In genomic region chr10:83533258-83533909, GRCm38 (mm10) we compare ENCODE assay signal across 8 mouse cellular contexts. TPM values are rescaled to one million over a fixed set of nuclear protein-coding genes. Genes with fewer than 3 reads are reported as not detected.
DNase-seq lines count a peak whose midpoint lies in the region; ATAC-seq and TF ChIP-seq lines count a peak whose summit lies in the region.

No protein-coding gene starts in this region.

- H3K9ac ChIP-seq in forebrain, embryonic 11.5 days (ENCODE audit: low read length) = peak overlapping the region; percentile 71
- peak overlapping the region; percentile 78 for H3K9ac ChIP-seq in heart, embryonic 13.5 days
- no peak overlapping the region for H3K9ac ChIP-seq in liver, embryonic 13.5 days

- no peak for TF ChIP-seq POLR2A in bone marrow macrophage, adult 2 months (IDR thresholded peaks at IDR 0.05; ENCODE audit: borderline replicate concordance, low read depth, low read length)

- no peak for TF ChIP-seq CTCF in bone marrow macrophage, adult 2 months (IDR thresholded peaks at IDR 0.05; ENCODE audit: low read depth, low read length)

- no peaks in the 10 kb centered on the region for H3K36me3 ChIP-seq in forebrain, embryonic 11.5 days (ENCODE audit: control insufficient read depth, insufficient read depth, low read length)
- no peaks in the 10 kb centered on the region for H3K36me3 ChIP-seq in heart, embryonic 13.5 days
- no peaks in the 10 kb centered on the region for H3K36me3 ChIP-seq in liver, embryonic 13.5 days

- ATAC-seq in CD4-positive, CD25-positive, alpha-beta regulatory T cell, adult 4 months = peak; percentile 39
- ATAC-seq in forebrain, embryonic 11.5 days (replicated peaks; ENCODE audit: low FRiP score) = peak; percentile 47
- no peak for ATAC-seq in heart, embryonic 13.5 days (ENCODE audit: extremely low read depth, insufficient number of reproducible peaks, low FRiP score, low TSS enrichment)
- ATAC-seq in liver, embryonic 13.5 days (ENCODE audit: low read depth) = no peak

- H3K4me2 ChIP-seq in forebrain, embryonic 11.5 days (ENCODE audit: low read depth, low read length, severe bottlenecking) = peak overlapping the region; percentile 96
- peak overlapping the region; percentile 88 for H3K4me2 ChIP-seq in heart, embryonic 13.5 days
- H3K4me2 ChIP-seq in liver, embryonic 13.5 days = peak overlapping the region; percentile 64

- peaks cover 20% of the 10 kb centered on the region for H3K4me1 ChIP-seq in bone marrow macrophage, adult 2 months (ENCODE audit: control insufficient read depth, insufficient read depth, low read length)
- H3K4me1 ChIP-seq in forebrain, embryonic 11.5 days (replicated peaks; ENCODE audit: control insufficient read depth, insufficient read depth, low read length) = no peaks in the 10 kb centered on the region
- H3K4me1 ChIP-seq in heart, embryonic 13.5 days = peaks cover 20% of the 10 kb centered on the region
- peaks cover 4% of the 10 kb centered on the region; the same call in 1 of the 2 replicates for H3K4me1 ChIP-seq in liver, embryonic 13.5 days (replicated peaks)

- no peaks in the 10 kb centered on the region for H3K9me3 ChIP-seq in forebrain, embryonic 11.5 days (ENCODE audit: control insufficient read depth, low read length)
- no peaks in the 10 kb centered on the region for H3K9me3 ChIP-seq in heart, embryonic 13.5 days
- no peaks in the 10 kb centered on the region for H3K9me3 ChIP-seq in liver, embryonic 13.5 days (replicated peaks)

- no peaks in the 10 kb centered on the region for H3K27me3 ChIP-seq in forebrain, embryonic 11.5 days (ENCODE audit: control insufficient read depth, insufficient read depth, low read length)
- peaks cover 8% of the 10 kb centered on the region; the same call in 1 of the 2 replicates for H3K27me3 ChIP-seq in heart, embryonic 13.5 days (replicated peaks)
- peaks cover 43% of the 10 kb centered on the region for H3K27me3 ChIP-seq in liver, embryonic 13.5 days

- H3K4me3 ChIP-seq in bone marrow macrophage, adult 2 months (ENCODE audit: insufficient read depth, low read length) = peak overlapping the region; percentile 43
- H3K4me3 ChIP-seq in forebrain, embryonic 11.5 days (ENCODE audit: low read depth, low read length) = peak overlapping the region; percentile 50
- peak overlapping the region; percentile 57 for H3K4me3 ChIP-seq in heart, embryonic 13.5 days
- H3K4me3 ChIP-seq in liver, embryonic 13.5 days (replicated peaks) = peak overlapping the region; percentile 41

- H3K27ac ChIP-seq in bone marrow macrophage, adult 2 months (ENCODE audit: insufficient read depth, low read depth, low read length) = no peak overlapping the region
- H3K27ac ChIP-seq in forebrain, embryonic 11.5 days (ENCODE audit: low read depth, low read length) = no peak overlapping the region
- peak overlapping the region; percentile 79 for H3K27ac ChIP-seq in heart, embryonic 13.5 days (replicated peaks)
- H3K27ac ChIP-seq in liver, embryonic 13.5 days = no peak overlapping the region

- 5% methylated on average over 27 of the region's 27 CpGs for WGBS in forebrain, embryonic 11.5 days
- 2% methylated on average over 27 of the region's 27 CpGs for WGBS in heart, embryonic 13.5 days
- WGBS in liver, embryonic 13.5 days (ENCODE audit: insufficient replicate concordance) = 11% methylated on average over 27 of the region's 27 CpGs

- peak; percentile 63 for DNase-seq in forebrain, embryonic 11.5 days (ENCODE audit: low spot score)
- DNase-seq in kidney, postnatal 14 days = peak; percentile 22
- DNase-seq in liver, embryonic 13.5 days = no peak
- DNase-seq in neural tube, embryonic 10.5 days (ENCODE audit: extremely low spot score, low spot score) = peak; percentile 77
- DNase-seq in yolk sac, embryonic 10.5 days (ENCODE audit: low spot score) = peak; percentile 16

RNA-seq across cellular contexts. Expression of gene Aldh1l2, which starts 0.6 kb away (rescaled TPM):
- not detected for polyA plus RNA-seq in CD4-positive, CD25-positive, alpha-beta regulatory T cell, adult 4 months (2017; shearing (Covaris generic))
- polyA plus RNA-seq in bone marrow macrophage, adult 2 months (2012; ENCODE audit: insufficient read depth, insufficient read length, missing spikeins) = 0.37 and 1.2 TPM in 2 replicates
- polyA plus RNA-seq in forebrain, embryonic 11.5 days (2014; fragmentation: Nextera tagmentation; extraction: Ambion mirVana) = 6.1 and 7.1 TPM in 2 replicates
- polyA plus RNA-seq in heart, embryonic 13.5 days (2015; fragmentation: Nextera tagmentation; extraction: Ambion mirVana) = 9.1 and 10.4 TPM in 2 replicates
- polyA plus RNA-seq in liver, embryonic 13.5 days (2015; fragmentation: Nextera tagmentation; extraction: Ambion mirVana) = 0.16 and 0.24 TPM in 2 replicates

RNA-seq across cellular contexts. Expression of gene Washc4, which starts 10.2 kb away (rescaled TPM):
- polyA plus RNA-seq in CD4-positive, CD25-positive, alpha-beta regulatory T cell, adult 4 months (2017; shearing (Covaris generic)) = 10 to 100 TPM; 21.7 to 26.4 TPM
- 68.2 and 68.3 TPM in 2 replicates for polyA plus RNA-seq in bone marrow macrophage, adult 2 months (2012; ENCODE audit: insufficient read depth, insufficient read length, missing spikeins)
- polyA plus RNA-seq in forebrain, embryonic 11.5 days (2014; fragmentation: Nextera tagmentation; extraction: Ambion mirVana) = 28.9 and 36.5 TPM in 2 replicates
- polyA plus RNA-seq in heart, embryonic 13.5 days (2015; fragmentation: Nextera tagmentation; extraction: Ambion mirVana) = 22.0 and 23.9 TPM in 2 replicates
- polyA plus RNA-seq in liver, embryonic 13.5 days (2015; fragmentation: Nextera tagmentation; extraction: Ambion mirVana) = 11.2 and 18.2 TPM in 2 replicates

Comparison
In these comparisons a context has a peak if more than half of its experiments do, and no peak if none do; other contexts are left out.
1. ATAC-seq: peak in CD4-positive, CD25-positive, alpha-beta regulatory T cell, adult 4 months (single experiment) and forebrain, embryonic 11.5 days (single experiment); none in heart, embryonic 13.5 days (single experiment) and liver, embryonic 13.5 days (single experiment).
2. Peak in every context shown above with its lines, with median percentiles within 50 percentile points of each other: H3K4me3 ChIP-seq and H3K4me2 ChIP-seq.